Mouse (Mus musculus): ENCODE measurements around the gene B430305J03Rik.

B430305J03Rik gene

GRCm38 (mm10) chr3:61348036-61348614 is 17.6 kb downstream of the B430305J03Rik start:
- no peak for DNase-seq

DNA sequence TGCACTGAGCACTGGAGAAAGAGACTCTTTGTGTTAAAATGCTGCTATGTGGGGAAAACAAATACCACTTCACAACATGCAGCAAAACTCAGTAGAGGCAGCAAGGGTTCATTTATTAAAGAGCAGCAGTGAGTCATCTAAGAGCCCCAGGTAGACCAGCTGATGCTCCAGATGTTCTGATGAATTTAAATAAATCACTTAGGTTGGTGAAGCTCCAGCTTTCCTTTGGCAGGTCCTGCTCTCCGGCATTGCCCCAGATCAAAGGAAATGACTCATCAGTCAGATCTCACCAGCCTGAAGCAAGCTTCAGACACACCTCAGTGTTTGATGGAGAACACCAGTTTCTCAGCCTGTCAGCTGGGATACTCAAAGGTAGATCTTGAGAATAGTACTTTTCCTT is 20.1 kb downstream of the B430305J03Rik start:
- DNase-seq: no peak

- DNase-seq: no peak
Observed at GRCm38 (mm10) chr3:61344031-61344430, 21.7 kb downstream of the B430305J03Rik start.

DNA sequence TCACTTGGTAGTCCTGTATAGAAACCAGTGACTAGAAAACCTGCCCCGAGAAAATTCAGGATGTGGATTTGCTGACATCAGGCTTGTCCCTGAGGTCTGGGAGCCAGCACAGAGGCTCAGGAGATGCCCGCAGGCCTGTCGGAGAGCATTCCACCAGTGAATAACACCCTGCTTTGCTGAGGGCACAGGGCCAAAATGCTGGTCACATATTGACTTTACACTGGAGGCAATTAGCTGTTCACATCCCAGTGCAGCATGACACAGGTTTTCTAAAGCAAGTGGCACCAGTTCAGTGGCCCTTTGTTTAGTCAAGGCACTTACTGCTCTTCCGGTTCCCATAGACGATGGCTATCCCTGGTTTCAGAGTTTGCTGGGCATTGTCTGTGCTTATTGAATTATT is 25.4 kb downstream of the B430305J03Rik start:
- no peak for DNase-seq

DNA sequence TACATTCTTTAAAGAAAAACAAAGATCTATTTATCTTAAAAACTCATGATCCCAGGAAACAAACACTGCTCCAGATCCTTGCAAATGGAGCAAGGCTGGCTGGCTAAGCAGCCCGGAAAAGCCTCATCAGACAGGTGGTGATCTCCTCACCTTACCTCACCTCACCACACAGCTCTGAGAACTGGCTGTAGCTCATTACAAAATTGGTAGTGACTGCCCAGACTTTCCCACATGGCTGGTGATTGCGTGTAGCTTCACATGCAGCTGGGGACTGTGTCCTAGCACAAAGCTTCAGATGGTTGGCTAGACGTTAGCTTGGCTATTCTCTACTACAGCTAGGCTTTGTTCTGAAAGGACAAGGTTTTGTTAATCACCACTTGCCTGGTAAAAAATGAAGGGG is 28.5 kb downstream of the B430305J03Rik start:
- no peak for DNase-seq

DNA sequence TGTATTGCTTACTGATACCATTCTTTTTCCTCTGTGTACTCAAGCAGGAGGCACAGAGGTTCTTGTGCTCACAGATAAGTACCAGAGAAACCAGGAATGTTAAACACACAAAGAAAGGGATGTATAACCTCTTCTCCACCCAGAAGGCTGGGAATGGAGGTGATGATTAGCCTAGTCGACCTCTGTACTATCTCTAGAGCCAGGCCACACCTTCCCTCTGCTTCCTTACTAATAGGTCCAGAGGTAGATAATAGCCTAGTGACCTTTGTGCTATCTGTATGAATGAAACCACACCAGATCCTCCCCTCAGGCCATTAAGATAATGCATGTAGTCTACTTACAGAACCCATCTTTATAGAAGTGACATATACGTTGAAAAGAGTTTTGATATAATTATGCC is 29.5 kb downstream of the B430305J03Rik start:
- no peak for DNase-seq

GRCm38 (mm10) chr3:61321632-61322031 is 44.1 kb downstream of the B430305J03Rik start:
- no peak for DNase-seq

DNA sequence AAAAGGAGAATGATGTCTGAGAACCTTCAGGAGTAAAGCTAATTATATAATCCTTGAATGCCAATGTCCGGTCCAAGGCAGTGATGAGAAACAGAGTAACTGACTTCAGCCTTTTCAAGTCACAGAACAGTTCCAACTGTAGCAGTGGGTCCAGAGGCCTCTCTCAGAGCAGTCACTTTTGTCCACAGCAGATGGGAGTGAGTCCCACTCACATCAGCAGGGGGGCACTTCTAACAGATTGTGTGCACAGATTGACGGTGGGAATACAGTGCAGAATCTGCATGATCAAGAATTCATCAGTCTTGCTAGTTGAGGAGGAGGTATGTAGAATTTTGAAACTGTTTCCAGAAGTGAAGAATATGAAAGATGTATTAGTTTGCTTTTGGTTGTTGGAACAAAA is 45.7 kb downstream of the B430305J03Rik start:
- no peak for DNase-seq

- no peak for DNase-seq
Observed at GRCm38 (mm10) chr3:61315002-61315401, 50.7 kb downstream of the B430305J03Rik start.
